Mouse (Mus musculus): ENCODE measurements around the gene Slc1a1. TPM values are rescaled to one million over a fixed set of nuclear protein-coding genes. Genes with fewer than 3 reads are reported as not detected.

The Slc1a1 gene
- polyA plus RNA-seq, 1 experiment from 2014 or later = 11.4 TPM

DNA sequence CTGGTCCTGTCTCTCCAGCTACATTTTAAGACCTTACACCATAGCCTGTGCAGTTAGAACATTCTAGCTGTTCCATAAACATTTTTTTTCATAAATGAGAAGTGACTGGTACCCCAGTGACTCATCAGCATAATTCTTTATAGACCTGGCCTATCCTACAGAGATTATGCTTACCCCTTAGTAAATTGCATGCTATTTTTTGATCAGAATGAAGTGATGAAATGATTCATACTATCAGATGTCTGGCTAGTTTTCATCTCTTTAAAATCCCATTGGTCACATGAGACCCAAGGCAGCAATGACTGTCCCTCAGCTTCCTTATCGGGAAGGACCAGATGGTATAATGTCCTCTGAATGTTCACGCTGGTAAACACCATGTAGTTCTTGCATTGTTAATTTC lies 65.9 kb downstream of the Slc1a1 start:
- Histone ChIP-seq H3K9ac (no peak overlapping the region), H3K9me3 (no peaks in the 10 kb centered on the region), H3K4me1 (no peaks in the 10 kb centered on the region), H3K4me2 (replicated peaks) (no peak overlapping the region), H3K4me3 (no peak overlapping the region), H3K36me3 (no peaks in the 10 kb centered on the region), H3K27me3 (replicated peaks) (no peaks in the 10 kb centered on the region), H3K27ac (no peak overlapping the region)
- WGBS = 91% methylated on average over 2 of the region's 2 CpGs
- no peak for ATAC-seq (ENCODE audit: low FRiP score, low read depth)

DNA sequence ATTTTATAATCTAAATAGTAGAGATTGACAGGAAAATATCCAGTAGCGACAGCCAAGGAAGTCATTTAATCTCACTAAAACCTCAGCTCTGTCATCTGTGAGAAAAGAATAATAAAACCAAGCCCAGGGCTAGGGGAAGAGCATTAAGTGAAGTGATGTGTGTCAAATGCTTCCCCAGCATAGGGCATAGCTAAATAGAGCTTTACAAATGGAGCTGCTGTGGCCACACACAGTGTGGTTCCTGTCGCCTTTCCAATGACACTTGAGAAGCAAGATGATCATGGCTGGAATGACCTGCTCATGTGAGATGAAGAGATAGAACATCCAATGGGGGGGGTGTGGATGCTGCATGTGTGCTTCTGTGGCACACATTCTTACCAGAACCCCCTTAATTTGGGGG lies 67.3 kb downstream of the Slc1a1 start:
- no peak overlapping the region for H3K27ac ChIP-seq
- no peaks in the 10 kb centered on the region for H3K4me1 ChIP-seq
- no peak overlapping the region for H3K4me3 ChIP-seq
- 37% methylated on average over 2 of the region's 2 CpGs for WGBS
- no peaks in the 10 kb centered on the region for H3K36me3 ChIP-seq
- H3K9me3 ChIP-seq = no peaks in the 10 kb centered on the region
- ATAC-seq (ENCODE audit: low FRiP score, low read depth) = peak; percentile 87
- no peak overlapping the region for H3K4me2 ChIP-seq (replicated peaks)
- H3K27me3 ChIP-seq (replicated peaks) = no peaks in the 10 kb centered on the region
- H3K9ac ChIP-seq = no peak overlapping the region

DNA sequence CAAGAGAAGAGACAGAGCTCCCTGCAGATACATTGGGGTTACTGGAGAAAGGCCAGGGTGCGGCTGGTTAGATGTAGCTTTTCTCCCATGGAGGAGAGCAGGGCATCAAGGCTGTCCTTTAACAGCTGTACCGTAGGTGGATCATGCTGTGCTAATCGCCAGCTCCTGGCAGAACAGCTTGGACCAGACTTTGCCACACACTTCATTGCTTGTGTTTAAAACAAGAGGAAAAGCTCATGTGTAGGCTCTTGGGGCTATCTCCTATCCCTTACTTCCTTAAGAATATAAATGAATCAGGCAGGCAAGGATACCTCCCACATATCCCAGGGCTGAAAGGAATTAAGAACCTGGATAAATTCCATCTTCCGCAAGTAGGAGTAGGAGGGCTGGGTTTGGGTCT lies 68.0 kb downstream of the Slc1a1 start:
- no peaks in the 10 kb centered on the region for H3K27me3 ChIP-seq (replicated peaks)
- no peak for ATAC-seq (ENCODE audit: low FRiP score, low read depth)
- H3K9ac ChIP-seq = no peak overlapping the region
- H3K36me3 ChIP-seq = no peaks in the 10 kb centered on the region
- no peaks in the 10 kb centered on the region for H3K4me1 ChIP-seq
- H3K27ac ChIP-seq = no peak overlapping the region
- 87% methylated on average over 4 of the region's 4 CpGs for WGBS
- no peaks in the 10 kb centered on the region for H3K9me3 ChIP-seq
- H3K4me3 ChIP-seq = no peak overlapping the region
- no peak overlapping the region for H3K4me2 ChIP-seq (replicated peaks)

DNA sequence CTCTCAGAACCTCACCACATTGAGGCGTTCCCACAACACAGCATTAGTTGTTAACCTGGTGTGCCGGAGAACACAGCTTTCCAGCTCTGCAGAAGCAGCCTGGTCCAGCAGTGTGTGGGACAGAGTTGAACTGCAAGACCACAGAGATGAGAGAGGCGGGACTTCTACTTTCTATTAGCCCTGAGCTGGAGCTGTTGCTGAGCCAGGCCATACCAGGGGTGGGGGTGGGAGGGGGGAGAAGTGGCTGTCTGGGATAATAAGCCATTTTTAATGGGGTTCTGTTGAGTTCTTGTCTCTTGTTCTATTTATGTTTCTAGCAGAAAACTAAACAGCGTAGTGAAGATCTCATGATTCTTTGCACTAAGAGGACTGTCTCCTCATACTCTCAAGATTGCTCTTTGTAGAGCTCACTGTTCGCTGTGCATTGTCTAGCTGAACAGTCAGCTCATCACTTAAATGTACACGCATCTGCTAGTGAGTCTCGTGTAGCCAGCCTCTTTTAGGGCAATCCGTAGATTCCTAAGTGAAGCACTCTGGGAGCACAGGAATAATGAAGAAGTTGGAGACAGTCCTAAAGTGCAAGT lies 68.8 kb downstream of the Slc1a1 start:
- H3K36me3 ChIP-seq = no peaks in the 10 kb centered on the region
- ATAC-seq (ENCODE audit: low FRiP score, low read depth) = no peak
- 89% methylated on average over 8 of the region's 8 CpGs for WGBS
- H3K4me3 ChIP-seq = no peak overlapping the region
- H3K27ac ChIP-seq = no peak overlapping the region
- H3K27me3 ChIP-seq (replicated peaks) = no peaks in the 10 kb centered on the region
- H3K4me1 ChIP-seq = no peaks in the 10 kb centered on the region
- H3K9ac ChIP-seq = no peak overlapping the region
- H3K4me2 ChIP-seq (replicated peaks) = no peak overlapping the region
- H3K9me3 ChIP-seq = no peaks in the 10 kb centered on the region

DNA sequence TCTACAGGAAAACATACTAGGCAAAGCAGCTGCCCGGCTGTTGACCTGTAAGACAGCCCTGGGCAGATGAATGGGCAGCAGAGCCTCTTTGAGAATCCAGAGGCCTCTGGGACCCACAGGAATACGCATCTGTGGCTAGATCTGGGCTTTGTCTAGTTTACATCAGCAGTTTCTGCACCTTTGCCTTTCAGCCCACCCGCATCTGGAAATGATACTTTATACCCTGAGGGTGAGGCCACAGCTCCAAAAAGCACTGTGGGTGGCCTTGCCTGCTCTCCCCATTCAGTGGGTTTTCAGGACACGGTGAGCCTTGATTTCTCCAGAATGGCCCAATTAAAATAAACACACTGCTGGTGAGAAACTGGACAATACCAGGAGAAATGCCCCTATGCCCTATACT lies 73.3 kb downstream of the Slc1a1 start:
- Histone ChIP-seq H3K9ac (no peak overlapping the region), H3K27me3 (replicated peaks) (no peaks in the 10 kb centered on the region), H3K4me1 (no peaks in the 10 kb centered on the region), H3K9me3 (no peaks in the 10 kb centered on the region), H3K27ac (no peak overlapping the region), H3K36me3 (no peaks in the 10 kb centered on the region), H3K4me2 (replicated peaks) (no peak overlapping the region), H3K4me3 (no peak overlapping the region)
- WGBS = 57% methylated on average over 4 of the region's 4 CpGs
- no peak for ATAC-seq (ENCODE audit: low FRiP score, low read depth)

DNA sequence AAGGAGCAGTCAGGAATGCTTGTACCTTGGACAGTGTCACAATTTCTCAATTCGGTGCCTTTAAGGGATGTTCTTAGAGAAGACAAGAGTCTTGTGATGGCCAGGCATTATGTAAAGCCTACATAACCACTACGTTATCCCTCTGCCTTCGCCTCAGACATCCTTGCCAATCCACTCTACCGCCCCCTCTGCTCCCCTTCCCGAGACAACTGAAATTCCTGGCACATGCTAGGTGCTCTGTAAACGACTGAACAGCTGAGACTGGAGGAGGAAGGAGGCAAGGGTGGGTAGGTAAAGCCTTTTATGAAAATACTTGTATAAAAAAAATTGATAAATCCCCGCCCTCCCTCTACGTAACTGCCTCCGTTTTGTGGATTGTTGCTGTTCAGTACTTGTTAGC lies 73.8 kb downstream of the Slc1a1 start:
- WGBS = 86% methylated on average over 9 of the region's 9 CpGs
- ATAC-seq (ENCODE audit: low FRiP score, low read depth) = no peak
- Histone ChIP-seq H3K9ac (no peak overlapping the region), H3K27me3 (replicated peaks) (no peaks in the 10 kb centered on the region), H3K4me2 (replicated peaks) (no peak overlapping the region), H3K36me3 (no peaks in the 10 kb centered on the region), H3K4me3 (no peak overlapping the region), H3K9me3 (no peaks in the 10 kb centered on the region), H3K27ac (no peak overlapping the region), H3K4me1 (no peaks in the 10 kb centered on the region)

GRCm38 (mm10) chr19:28914598-28914997 lies 79.7 kb downstream of the Slc1a1 start:
- 85% methylated on average over 6 of the region's 6 CpGs for WGBS
- H3K4me1 ChIP-seq = no peaks in the 10 kb centered on the region
- H3K27ac ChIP-seq = no peak overlapping the region
- H3K9ac ChIP-seq = no peak overlapping the region
- H3K4me3 ChIP-seq = no peak overlapping the region
- no peaks in the 10 kb centered on the region for H3K27me3 ChIP-seq (replicated peaks)
- ATAC-seq (ENCODE audit: low FRiP score, low read depth) = no peak
- no peaks in the 10 kb centered on the region for H3K9me3 ChIP-seq
- H3K4me2 ChIP-seq (replicated peaks) = no peak overlapping the region
- no peaks in the 10 kb centered on the region for H3K36me3 ChIP-seq

DNA sequence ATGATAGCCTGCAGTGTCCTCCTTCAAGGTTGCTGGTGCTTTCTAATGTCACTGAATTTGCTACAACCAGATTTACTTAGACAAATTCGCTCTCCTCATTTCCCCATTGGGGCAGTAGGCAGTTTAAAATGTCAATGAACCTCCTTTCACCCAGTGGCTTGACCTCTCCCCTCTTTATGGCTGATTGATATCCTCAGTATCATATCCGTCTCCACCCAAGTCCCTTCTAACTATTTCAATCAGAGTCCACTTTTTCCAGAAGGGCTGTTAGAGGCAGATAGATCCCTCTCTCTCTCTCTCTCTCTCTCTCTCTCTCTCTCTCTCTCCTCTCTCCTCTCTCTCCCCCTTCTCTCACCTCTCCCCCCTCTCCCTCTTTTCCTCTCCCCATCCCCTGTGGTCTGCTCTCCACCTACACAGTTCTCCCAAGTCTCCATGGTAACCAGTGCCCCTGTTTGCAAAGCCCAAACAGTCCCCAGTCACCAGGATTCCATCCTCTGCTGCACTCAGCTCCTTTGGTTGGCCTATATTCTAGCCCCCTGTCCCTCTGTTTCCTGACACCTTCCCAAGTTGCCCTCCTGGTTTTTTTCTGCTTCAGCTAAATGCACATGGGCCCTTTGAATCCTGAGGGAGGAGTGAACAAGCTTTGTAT lies 80.9 kb downstream of the Slc1a1 start:
- no peak overlapping the region for H3K4me2 ChIP-seq (replicated peaks)
- no peak overlapping the region for H3K4me3 ChIP-seq
- H3K36me3 ChIP-seq = no peaks in the 10 kb centered on the region
- no peaks in the 10 kb centered on the region for H3K27me3 ChIP-seq (replicated peaks)
- 67% methylated on average over 2 of the region's 2 CpGs for WGBS
- H3K9me3 ChIP-seq = no peaks in the 10 kb centered on the region
- ATAC-seq (ENCODE audit: low FRiP score, low read depth) = no peak
- no peaks in the 10 kb centered on the region for H3K4me1 ChIP-seq
- H3K9ac ChIP-seq = no peak overlapping the region
- no peak overlapping the region for H3K27ac ChIP-seq

GRCm38 (mm10) chr19:28916492-28916891 lies 81.6 kb downstream of the Slc1a1 start:
- ATAC-seq (ENCODE audit: low FRiP score, low read depth) = no peak
- H3K4me1 ChIP-seq = no peaks in the 10 kb centered on the region
- H3K9me3 ChIP-seq = no peaks in the 10 kb centered on the region
- H3K9ac ChIP-seq = no peak overlapping the region
- no peak overlapping the region for H3K4me2 ChIP-seq (replicated peaks)
- H3K27ac ChIP-seq = no peak overlapping the region
- whole genome bisulfite sequencing = 77% methylated on average over 4 of the region's 4 CpGs
- no peaks in the 10 kb centered on the region for H3K27me3 ChIP-seq (replicated peaks)
- H3K36me3 ChIP-seq = no peaks in the 10 kb centered on the region
- no peak overlapping the region for H3K4me3 ChIP-seq

- Histone ChIP-seq H3K9me3 (no peaks in the 10 kb centered on the region), H3K27me3 (replicated peaks) (no peaks in the 10 kb centered on the region), H3K4me3 (no peak overlapping the region), H3K27ac (no peak overlapping the region), H3K4me2 (replicated peaks) (no peak overlapping the region), H3K9ac (no peak overlapping the region), H3K4me1 (no peaks in the 10 kb centered on the region), H3K36me3 (no peaks in the 10 kb centered on the region)
- 87% methylated on average over 5 of the region's 5 CpGs for whole genome bisulfite sequencing
- no peak for ATAC-seq (ENCODE audit: low FRiP score, low read depth)
Observed at GRCm38 (mm10) chr19:28917839-28918238, 83.0 kb downstream of the Slc1a1 start.

DNA sequence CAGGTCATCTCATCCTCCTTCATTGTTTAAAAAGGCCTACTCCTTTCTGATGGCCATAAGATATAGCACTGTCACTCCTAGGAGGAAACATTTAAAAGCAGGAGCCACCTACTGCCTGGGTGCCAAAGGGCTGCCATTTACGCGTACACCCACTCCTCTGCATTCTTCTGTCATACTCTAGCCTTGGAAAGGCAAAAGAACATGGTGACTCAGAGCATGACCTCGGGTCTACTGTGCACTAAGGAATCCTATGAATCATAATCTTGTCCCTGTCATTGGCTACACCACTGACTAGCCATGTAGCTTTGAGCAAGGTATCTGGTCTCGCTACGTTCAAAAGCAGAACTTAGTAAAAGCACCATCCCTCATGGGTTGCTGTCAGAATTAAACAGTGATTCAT lies 91.5 kb downstream of the Slc1a1 start:
- 89% methylated on average over 5 of the region's 5 CpGs for WGBS
- H3K9ac ChIP-seq = no peak overlapping the region
- H3K4me1 ChIP-seq = no peaks in the 10 kb centered on the region
- no peaks in the 10 kb centered on the region for H3K36me3 ChIP-seq
- H3K4me2 ChIP-seq (replicated peaks) = no peak overlapping the region
- no peaks in the 10 kb centered on the region for H3K9me3 ChIP-seq
- H3K27ac ChIP-seq = no peak overlapping the region
- no peak overlapping the region for H3K4me3 ChIP-seq
- ATAC-seq (ENCODE audit: low FRiP score, low read depth) = no peak
- no peaks in the 10 kb centered on the region for H3K27me3 ChIP-seq (replicated peaks)

DNA sequence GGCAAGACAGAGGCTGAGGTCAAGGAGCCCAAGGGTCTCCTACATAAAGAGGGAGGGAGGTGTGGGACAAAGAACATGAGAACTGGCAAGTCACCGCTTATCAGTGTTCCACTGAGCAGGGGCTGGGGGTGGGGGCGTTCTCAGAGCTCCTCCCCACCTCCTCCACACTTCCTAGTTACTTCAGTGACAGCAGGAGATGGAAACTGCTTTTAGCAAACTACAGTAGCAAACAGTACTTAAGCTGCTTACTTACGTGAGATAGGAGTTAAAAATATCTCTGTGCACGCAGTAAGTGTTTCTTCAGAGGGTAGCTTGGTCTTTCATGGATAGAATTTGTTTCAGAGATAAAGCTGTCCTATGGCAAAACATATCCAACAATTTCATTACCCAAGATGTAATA lies 92.5 kb downstream of the Slc1a1 start:
- Histone ChIP-seq H3K9ac (no peak overlapping the region), H3K4me1 (no peaks in the 10 kb centered on the region), H3K27ac (no peak overlapping the region), H3K27me3 (replicated peaks) (no peaks in the 10 kb centered on the region), H3K4me2 (replicated peaks) (no peak overlapping the region), H3K36me3 (no peaks in the 10 kb centered on the region), H3K4me3 (no peak overlapping the region), H3K9me3 (no peaks in the 10 kb centered on the region)
- 78% methylated on average over 4 of the region's 4 CpGs for WGBS
- no peak for ATAC-seq (ENCODE audit: low FRiP score, low read depth)

DNA sequence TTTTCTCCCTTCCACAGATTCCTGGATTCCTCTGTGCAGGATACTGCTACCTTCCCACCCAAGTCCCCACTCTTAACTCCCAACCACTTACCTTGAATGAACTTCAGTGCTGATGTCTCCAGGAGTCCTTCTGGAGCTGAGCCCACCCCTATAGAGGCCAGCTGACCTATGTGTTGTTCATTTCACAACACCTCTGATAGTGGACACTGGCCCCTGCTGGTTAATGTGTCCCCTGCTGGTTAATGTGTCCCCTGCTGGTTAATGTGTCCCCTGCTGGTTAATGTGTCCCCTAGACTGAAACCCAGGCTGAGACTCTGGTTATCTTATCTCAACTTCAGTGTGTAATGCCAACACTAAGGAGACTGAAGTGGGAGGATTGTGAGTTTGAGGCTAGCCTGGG lies 94.2 kb downstream of the Slc1a1 start:
- no peak for ATAC-seq (ENCODE audit: low FRiP score, low read depth)
- Histone ChIP-seq H3K36me3 (no peaks in the 10 kb centered on the region), H3K9me3 (no peaks in the 10 kb centered on the region), H3K27me3 (replicated peaks) (no peaks in the 10 kb centered on the region), H3K4me2 (replicated peaks) (no peak overlapping the region), H3K4me1 (no peaks in the 10 kb centered on the region), H3K9ac (no peak overlapping the region), H3K27ac (no peak overlapping the region), H3K4me3 (no peak overlapping the region)

All from neural tube, embryonic 12.5 days (tissue).